Mouse (Mus musculus): ENCODE data around the gene Snx25.

- TF ChIP-seq CTCF (IDR thresholded peaks at IDR 0.05; ENCODE audit: borderline replicate concordance, extremely low read depth, insufficient read depth, insufficient read length): no peak
- no peak for TF ChIP-seq POLR2A (IDR thresholded peaks at IDR 0.05; ENCODE audit: borderline replicate concordance, extremely low read depth, insufficient read depth, insufficient read length, poor library complexity, severe bottlenecking)
These were observed 129.2 kb downstream of the Snx25 start for GRCm38 (mm10) chr8:46022758-46023157.

All from brain, embryonic 14.5 days (tissue).